Mouse (Mus musculus): Measurements from ENCODE around the gene Tcf7l1. TPM values are rescaled to one million over a fixed set of nuclear protein-coding genes. Genes with fewer than 3 reads are reported as not detected.

The Tcf7l1 gene
- polyA plus RNA-seq, 1 experiment: 7.9 TPM

GRCm38 (mm10) chr6:72684260-72684805 is 104.7 kb downstream of the Tcf7l1 start:
- Histone ChIP-seq H3K27ac (replicated peaks; ENCODE audit: low read depth, low read length) (no peak overlapping the region), H3K4me3 (ENCODE audit: insufficient read depth, low read depth, low read length) (no peak overlapping the region), H3K4me1 (ENCODE audit: control insufficient read depth, insufficient read depth, insufficient read length, low read length) (peaks cover 24% of the 10 kb centered on the region; the same call in 1 of the 2 replicates)

GRCm38 (mm10) chr6:72682238-72682637 is 106.8 kb downstream of the Tcf7l1 start:
- Histone ChIP-seq H3K4me3 (ENCODE audit: insufficient read depth, low read depth, low read length) (no peak overlapping the region), H3K27ac (replicated peaks; ENCODE audit: low read depth, low read length) (no peak overlapping the region), H3K4me1 (ENCODE audit: control insufficient read depth, insufficient read depth, insufficient read length, low read length) (peaks cover 24% of the 10 kb centered on the region)

GRCm38 (mm10) chr6:72680936-72681335 is 108.1 kb downstream of the Tcf7l1 start:
- no peak overlapping the region for H3K4me3 ChIP-seq (ENCODE audit: insufficient read depth, low read depth, low read length)
- no peak overlapping the region; the same call in 1 of the 2 replicates for H3K27ac ChIP-seq (replicated peaks; ENCODE audit: low read depth, low read length)
- peaks cover 24% of the 10 kb centered on the region for H3K4me1 ChIP-seq (ENCODE audit: control insufficient read depth, insufficient read depth, insufficient read length, low read length)

- Histone ChIP-seq H3K4me3 (ENCODE audit: insufficient read depth, low read depth, low read length) (no peak overlapping the region), H3K27ac (replicated peaks; ENCODE audit: low read depth, low read length) (no peak overlapping the region), H3K4me1 (ENCODE audit: control insufficient read depth, insufficient read depth, insufficient read length, low read length) (peaks cover 15% of the 10 kb centered on the region)
Observed at GRCm38 (mm10) chr6:72678631-72679030, 110.4 kb downstream of the Tcf7l1 start.

GRCm38 (mm10) chr6:72677510-72678220 is 111.4 kb downstream of the Tcf7l1 start:
- H3K4me3 ChIP-seq (ENCODE audit: insufficient read depth, low read depth, low read length): no peak overlapping the region
- peaks cover 17% of the 10 kb centered on the region for H3K4me1 ChIP-seq (ENCODE audit: control insufficient read depth, insufficient read depth, insufficient read length, low read length)

GRCm38 (mm10) chr6:72677079-72677478 is 112.0 kb downstream of the Tcf7l1 start:
- no peak overlapping the region for H3K4me3 ChIP-seq (ENCODE audit: insufficient read depth, low read depth, low read length)
- no peak overlapping the region for H3K27ac ChIP-seq (replicated peaks; ENCODE audit: low read depth, low read length)
- H3K4me1 ChIP-seq (ENCODE audit: control insufficient read depth, insufficient read depth, insufficient read length, low read length): peaks cover 17% of the 10 kb centered on the region

More at GRCm38 (mm10) chr6:72677510-72678220, 111.4 kb downstream of the Tcf7l1 start:
- no peak overlapping the region for H3K27ac ChIP-seq (replicated peaks; ENCODE audit: low read depth, low read length)

GRCm38 (mm10) chr6:72676376-72676775 is 112.7 kb downstream of the Tcf7l1 start:
- peaks cover 19% of the 10 kb centered on the region for H3K4me1 ChIP-seq (ENCODE audit: control insufficient read depth, insufficient read depth, insufficient read length, low read length)
- no peak overlapping the region for H3K4me3 ChIP-seq (ENCODE audit: insufficient read depth, low read depth, low read length)
- no peak overlapping the region for H3K27ac ChIP-seq (replicated peaks; ENCODE audit: low read depth, low read length)

- Histone ChIP-seq H3K27ac (replicated peaks; ENCODE audit: low read depth, low read length) (peak overlapping the region; percentile 17; the same call in 1 of the 2 replicates), H3K4me1 (ENCODE audit: control insufficient read depth, insufficient read depth, insufficient read length, low read length) (peaks cover 15% of the 10 kb centered on the region), H3K4me3 (ENCODE audit: insufficient read depth, low read depth, low read length) (no peak overlapping the region)
Observed at GRCm38 (mm10) chr6:72673751-72674150, 115.3 kb downstream of the Tcf7l1 start.

GRCm38 (mm10) chr6:72671129-72671528 is 117.9 kb downstream of the Tcf7l1 start:
- Histone ChIP-seq H3K4me1 (ENCODE audit: control insufficient read depth, insufficient read depth, insufficient read length, low read length) (peaks cover 14% of the 10 kb centered on the region; the same call in 1 of the 2 replicates), H3K4me3 (ENCODE audit: insufficient read depth, low read depth, low read length) (0 out of 2 replicates have a peak overlapping the region, but pooled peaks have one; percentile 1), H3K27ac (replicated peaks; ENCODE audit: low read depth, low read length) (peak overlapping the region; percentile 70)

- Histone ChIP-seq H3K27ac (replicated peaks; ENCODE audit: low read depth, low read length) (no peak overlapping the region), H3K4me3 (ENCODE audit: insufficient read depth, low read depth, low read length) (no peak overlapping the region), H3K4me1 (ENCODE audit: control insufficient read depth, insufficient read depth, insufficient read length, low read length) (peaks cover 22% of the 10 kb centered on the region)
Observed at GRCm38 (mm10) chr6:72667021-72667420, 122.0 kb downstream of the Tcf7l1 start.

- H3K27ac ChIP-seq (replicated peaks; ENCODE audit: low read depth, low read length): no peak overlapping the region; the same call in 1 of the 2 replicates
- H3K4me1 ChIP-seq (ENCODE audit: control insufficient read depth, insufficient read depth, insufficient read length, low read length): peaks cover 26% of the 10 kb centered on the region
- H3K4me3 ChIP-seq (ENCODE audit: insufficient read depth, low read depth, low read length): no peak overlapping the region
Observed at GRCm38 (mm10) chr6:72664290-72664689, 124.8 kb downstream of the Tcf7l1 start.

- Histone ChIP-seq H3K4me3 (ENCODE audit: insufficient read depth, low read depth, low read length) (no peak overlapping the region), H3K27ac (replicated peaks; ENCODE audit: low read depth, low read length) (peak overlapping the region; percentile 55), H3K4me1 (ENCODE audit: control insufficient read depth, insufficient read depth, insufficient read length, low read length) (peaks cover 26% of the 10 kb centered on the region)
Observed at GRCm38 (mm10) chr6:72663000-72663399, 126.1 kb downstream of the Tcf7l1 start.

- Histone ChIP-seq H3K4me3 (ENCODE audit: insufficient read depth, low read depth, low read length) (no peak overlapping the region), H3K4me1 (ENCODE audit: control insufficient read depth, insufficient read depth, insufficient read length, low read length) (peaks cover 33% of the 10 kb centered on the region), H3K27ac (replicated peaks; ENCODE audit: low read depth, low read length) (peak overlapping the region; percentile 9; the same call in 1 of the 2 replicates)
Observed at GRCm38 (mm10) chr6:72660391-72660720, 128.7 kb downstream of the Tcf7l1 start.

- peak overlapping the region; percentile 9 for H3K27ac ChIP-seq (replicated peaks; ENCODE audit: low read depth, low read length)
- peaks cover 33% of the 10 kb centered on the region for H3K4me1 ChIP-seq (ENCODE audit: control insufficient read depth, insufficient read depth, insufficient read length, low read length)
Observed at GRCm38 (mm10) chr6:72659717-72660390, 129.2 kb downstream of the Tcf7l1 start.

GRCm38 (mm10) chr6:72658006-72658405 is 131.0 kb downstream of the Tcf7l1 start:
- peaks cover 34% of the 10 kb centered on the region for H3K4me1 ChIP-seq (ENCODE audit: control insufficient read depth, insufficient read depth, insufficient read length, low read length)
- no peak overlapping the region for H3K4me3 ChIP-seq (ENCODE audit: insufficient read depth, low read depth, low read length)
- no peak overlapping the region for H3K27ac ChIP-seq (replicated peaks; ENCODE audit: low read depth, low read length)

More at GRCm38 (mm10) chr6:72659717-72660390, 129.2 kb downstream of the Tcf7l1 start:
- H3K4me3 ChIP-seq (ENCODE audit: insufficient read depth, low read depth, low read length): no peak overlapping the region

Data from brown adipose tissue, adult 24 weeks (tissue).